Mouse (Mus musculus): Measurements from ENCODE around the gene 4930432K21Rik.

Gene 4930432K21Rik

DNA sequence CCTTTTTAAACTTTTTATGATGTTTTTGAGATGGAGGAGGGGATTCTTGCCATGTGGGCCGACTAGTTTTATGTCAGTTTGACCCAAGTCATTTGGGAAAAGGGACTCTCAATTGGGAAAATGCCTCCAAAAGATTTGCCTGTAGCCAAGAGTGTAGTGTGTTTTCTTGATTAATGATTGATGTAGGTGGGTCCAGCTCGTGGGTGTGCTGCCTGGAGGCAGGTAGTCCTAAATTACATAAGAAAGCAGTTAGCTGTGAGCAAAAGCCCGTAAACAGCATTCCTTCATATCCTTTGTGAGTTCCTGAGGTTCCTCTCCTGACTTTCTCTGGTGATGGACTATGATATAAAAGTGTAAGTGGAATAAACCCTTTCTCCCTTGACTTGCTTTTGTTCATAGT, 1.4 kb downstream of the 4930432K21Rik start:
- no peak for DNase-seq

DNA sequence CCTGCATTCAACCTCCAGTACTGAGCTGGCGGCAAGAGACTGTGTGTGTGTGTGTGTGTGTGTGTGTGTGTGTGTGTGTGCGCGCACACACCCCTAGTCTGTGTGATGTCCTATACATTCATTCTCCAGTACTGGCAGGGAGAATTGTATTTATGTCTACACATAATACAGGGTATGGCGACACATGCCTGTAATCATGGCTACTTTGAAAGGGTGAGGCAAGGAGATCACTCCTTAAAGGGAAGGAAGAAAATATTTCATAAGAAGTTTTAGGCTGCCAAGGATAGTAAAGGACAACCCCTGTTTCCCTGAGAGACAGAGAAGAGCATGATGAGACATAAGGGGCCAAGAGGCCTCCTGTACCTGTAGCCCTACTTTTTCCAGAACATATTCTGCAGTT, 9.8 kb downstream of the 4930432K21Rik start:
- DNase-seq = no peak

- no peak for DNase-seq
These were observed 19.9 kb downstream of the 4930432K21Rik start for GRCm38 (mm10) chr8:84167696-84168095.

GRCm38 (mm10) chr8:84170096-84170495, 22.3 kb downstream of the 4930432K21Rik start:
- no peak for DNase-seq

DNA sequence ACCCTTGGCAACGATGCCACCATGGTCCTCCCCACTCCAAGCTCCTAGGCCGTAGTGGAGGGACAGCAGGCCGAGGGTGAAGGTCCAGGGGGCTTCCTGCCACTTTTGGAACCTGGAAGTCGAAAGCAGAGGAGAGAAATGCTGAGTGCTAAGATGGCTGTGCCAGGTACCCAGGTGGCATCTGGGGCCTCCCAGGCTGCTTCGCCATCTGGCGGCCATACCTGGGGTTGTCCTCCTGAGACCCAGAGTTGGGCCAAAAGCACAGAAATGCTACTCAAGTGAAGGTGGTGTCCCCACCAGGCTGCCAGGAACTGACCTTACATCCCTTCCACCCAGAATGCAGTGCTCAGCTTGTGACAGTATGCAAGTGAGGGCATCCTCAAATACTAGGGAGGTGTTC, 26.0 kb downstream of the 4930432K21Rik start:
- peak; percentile 63 for DNase-seq

DNA sequence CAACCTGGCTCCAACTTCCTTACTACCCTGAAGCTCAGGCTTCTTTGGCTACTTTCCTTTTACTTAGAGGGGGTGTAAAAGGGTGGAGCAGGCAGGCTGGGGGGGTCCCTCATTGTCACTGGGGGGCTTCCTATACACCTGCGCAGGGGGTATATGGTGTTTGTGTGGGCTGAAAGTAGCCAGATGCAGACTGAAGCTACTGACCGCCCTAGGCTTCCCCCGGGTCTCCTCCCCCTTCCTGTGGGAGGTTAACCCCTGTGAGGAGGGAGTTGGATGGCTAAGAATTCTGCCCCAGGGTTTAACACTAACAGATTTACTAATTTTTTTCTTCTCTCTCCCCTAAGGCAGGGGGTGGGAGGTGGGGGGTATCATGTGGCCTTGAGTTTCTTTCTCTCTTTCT, 28.7 kb downstream of the 4930432K21Rik start:
- peak; percentile 37 for DNase-seq

GRCm38 (mm10) chr8:84177405-84177804, 29.6 kb downstream of the 4930432K21Rik start:
- no peak for DNase-seq

DNA sequence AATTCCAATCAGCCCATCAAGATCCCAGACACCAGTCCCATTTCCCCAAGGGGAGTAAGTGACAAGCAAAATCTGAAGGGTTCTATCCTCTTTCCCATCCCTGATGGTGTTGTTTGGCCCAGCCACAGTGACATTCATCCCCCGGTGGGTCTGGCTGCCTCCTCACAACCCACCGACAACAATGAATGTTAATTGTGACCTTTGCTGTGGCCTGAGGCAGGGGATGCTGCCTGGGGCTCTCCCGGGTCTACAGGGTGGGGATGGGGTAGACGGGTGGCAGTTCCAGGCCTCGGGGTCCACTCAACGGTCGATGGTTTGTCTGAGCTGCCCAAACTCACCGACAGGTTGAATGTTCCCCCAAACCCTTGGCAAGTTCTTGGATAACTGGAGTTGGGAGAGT, 30.8 kb downstream of the 4930432K21Rik start:
- DNase-seq = no peak

DNA sequence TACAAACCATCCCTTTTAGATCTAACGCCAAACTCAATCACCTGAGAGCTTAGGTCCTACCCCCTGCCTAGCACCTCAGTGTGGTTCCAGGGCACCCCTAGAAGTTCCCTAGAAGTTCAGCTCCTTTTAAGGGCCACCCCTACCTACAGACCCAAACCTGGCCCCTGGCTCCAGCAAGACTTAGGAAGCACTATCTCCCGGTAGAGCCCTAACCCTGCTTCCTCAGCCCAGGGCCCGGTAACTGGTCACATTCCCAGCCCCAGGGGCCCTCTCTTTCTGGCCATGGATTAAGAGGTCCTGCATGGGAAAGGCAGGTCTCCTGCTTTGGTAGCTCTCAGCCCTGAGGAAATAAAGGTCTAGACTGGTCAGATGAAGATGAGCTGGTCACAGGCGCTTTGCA, 32.1 kb downstream of the 4930432K21Rik start:
- peak; percentile 35 for DNase-seq

GRCm38 (mm10) chr8:84180530-84181190, 32.8 kb downstream of the 4930432K21Rik start:
- DNase-seq = peak; percentile 89

DNA sequence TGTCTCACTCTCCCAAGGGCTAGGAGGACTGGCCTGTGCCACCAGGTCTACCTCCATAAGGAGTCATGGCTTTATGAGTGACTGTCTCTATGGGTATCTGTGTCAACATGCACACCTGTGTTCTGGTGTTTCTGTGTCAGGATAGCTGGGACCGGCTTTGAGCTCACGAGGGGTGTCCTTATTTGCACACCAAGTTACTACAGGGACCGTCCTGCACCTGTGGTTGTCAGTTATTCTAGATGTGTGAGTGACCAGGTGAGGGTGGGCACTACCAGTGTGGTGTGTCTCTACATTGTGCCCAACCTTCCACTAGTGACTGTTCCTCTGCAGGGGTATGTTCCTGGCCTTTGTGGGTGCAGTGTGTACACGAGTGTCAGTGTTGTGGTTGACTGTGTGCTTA, 35.0 kb downstream of the 4930432K21Rik start:
- no peak for DNase-seq

- DNase-seq = peak; percentile 83
These were observed 35.6 kb downstream of the 4930432K21Rik start for GRCm38 (mm10) chr8:84183261-84184084.

- DNase-seq = peak; percentile 34
These were observed 36.5 kb downstream of the 4930432K21Rik start for GRCm38 (mm10) chr8:84184085-84185043.

DNA sequence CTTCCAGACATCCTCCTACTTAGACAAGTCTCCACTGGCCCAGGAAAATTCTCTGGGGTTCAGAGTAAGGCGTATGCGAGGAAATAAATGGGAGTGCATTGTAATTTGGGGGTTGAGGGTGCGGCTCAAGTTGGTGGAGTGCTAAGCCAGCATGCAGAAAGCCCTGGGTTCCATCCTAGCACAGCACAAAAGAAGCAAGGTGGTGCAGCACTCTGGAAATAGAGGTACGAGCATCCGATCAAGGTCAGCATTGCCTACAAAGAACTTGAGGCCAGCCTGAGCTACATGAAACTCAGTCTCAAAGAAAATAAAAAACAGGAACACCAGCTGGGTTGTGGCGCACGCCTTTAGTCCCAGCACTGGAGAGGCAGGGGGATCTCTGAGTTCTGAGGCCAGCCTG, 37.3 kb downstream of the 4930432K21Rik start, which contains the start of gene Nanos3:
TSS of gene Nanos3 (minus strand) at position 101 of the 400 bp plus-strand sequence.
- DNase-seq = no peak

- peak; percentile 79 for DNase-seq
These were observed 38.7 kb downstream of the 4930432K21Rik start for GRCm38 (mm10) chr8:84186547-84186946.

GRCm38 (mm10) chr8:84187065-84187755, 39.4 kb downstream of the 4930432K21Rik start:
- DNase-seq = peak; percentile 88

DNA sequence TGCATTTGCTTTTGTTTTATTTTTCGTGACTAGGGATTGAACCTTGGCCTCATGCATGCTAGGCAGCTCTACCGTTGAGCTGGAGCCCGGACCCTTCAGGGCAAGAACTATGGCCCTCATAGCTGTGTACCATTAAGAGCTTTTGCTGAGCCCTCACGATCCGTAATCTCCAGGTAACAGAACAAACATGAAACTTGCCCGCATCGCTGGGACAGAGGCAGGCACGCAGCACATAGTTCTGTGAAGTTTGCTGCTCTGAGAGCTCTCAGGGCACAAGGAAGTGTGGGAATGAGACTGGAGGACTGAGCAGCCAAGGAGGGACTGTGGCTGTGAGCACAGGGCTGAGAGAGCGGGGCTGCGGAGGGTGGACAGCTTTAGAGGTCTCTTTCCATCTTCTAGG, 40.8 kb downstream of the 4930432K21Rik start:
- no peak for DNase-seq

- DNase-seq = no peak
These were observed 41.8 kb downstream of the 4930432K21Rik start for GRCm38 (mm10) chr8:84189603-84190002.

DNA sequence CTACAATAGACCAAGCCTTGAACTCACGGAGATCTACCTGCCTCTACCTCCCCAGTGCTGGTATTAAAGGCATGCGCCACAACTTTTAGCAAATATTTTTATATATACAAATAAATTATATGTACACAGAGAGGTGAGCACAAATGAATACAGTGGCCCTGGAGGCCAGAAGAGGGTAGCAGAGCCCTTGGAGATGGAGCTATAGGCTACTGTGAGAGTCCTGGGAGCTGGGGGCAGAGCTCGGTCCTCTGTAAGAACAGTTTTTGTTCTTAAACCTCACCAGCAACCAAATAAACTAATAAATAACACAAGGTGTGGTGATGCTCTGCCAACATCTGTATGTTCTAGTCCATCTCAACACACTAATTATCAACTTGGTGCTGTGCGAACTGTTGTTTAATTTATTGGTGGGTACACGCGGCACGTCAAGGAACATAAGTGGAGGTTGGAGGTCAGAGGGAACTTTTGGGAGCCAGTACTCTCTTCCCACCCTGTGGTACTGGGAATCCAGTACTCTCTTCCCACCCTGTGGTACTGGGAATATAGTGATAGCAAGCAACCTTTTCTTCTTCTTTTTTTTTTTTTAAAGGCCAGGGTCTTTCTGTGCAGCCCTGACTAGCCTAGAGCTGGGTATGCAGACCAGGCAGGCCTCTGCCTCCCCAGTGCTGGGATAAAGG, 42.5 kb downstream of the 4930432K21Rik start:
- DNase-seq = peak; percentile 47

DNA sequence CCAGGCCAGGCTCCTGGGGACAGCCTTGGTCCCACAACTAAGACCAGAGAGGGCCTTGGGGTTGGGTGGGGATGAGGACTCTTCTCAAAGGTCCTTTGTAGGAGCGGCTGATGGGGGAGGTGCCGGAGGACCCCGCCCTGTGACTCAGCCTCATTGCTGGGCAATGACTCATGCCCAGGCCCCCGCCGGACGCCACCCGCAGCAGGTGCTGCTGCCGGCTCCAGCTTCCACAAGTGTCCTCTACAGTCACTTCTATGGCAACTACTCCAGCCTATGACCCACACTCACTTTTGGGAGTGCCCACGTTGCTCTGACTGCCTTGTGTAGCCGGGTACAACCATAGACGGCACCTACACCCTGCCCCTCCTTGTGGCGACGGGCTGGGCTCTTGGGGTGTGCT, 44.2 kb downstream of the 4930432K21Rik start:
- DNase-seq = no peak

DNA sequence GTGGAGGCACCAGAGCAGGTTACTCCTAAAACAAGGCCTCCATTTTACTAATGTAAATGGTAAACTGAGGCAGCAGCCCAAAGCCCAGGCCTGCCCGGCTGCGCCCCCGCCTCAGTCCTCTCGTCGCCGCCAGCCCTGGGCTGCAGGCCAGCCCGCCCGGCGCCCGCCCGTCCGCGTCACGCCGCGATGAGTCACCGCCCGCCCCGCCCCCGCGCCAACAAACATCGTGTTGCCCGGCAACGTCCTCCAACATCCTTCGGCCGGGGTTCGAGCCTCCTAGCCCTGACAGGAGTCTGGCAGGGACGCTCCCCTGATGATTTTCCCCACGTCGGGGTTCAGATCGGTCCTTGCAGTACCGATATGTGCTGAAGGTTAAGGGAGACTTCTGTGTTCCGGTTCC, 44.7 kb downstream of the 4930432K21Rik start:
- peak; percentile 74 for DNase-seq

DNA sequence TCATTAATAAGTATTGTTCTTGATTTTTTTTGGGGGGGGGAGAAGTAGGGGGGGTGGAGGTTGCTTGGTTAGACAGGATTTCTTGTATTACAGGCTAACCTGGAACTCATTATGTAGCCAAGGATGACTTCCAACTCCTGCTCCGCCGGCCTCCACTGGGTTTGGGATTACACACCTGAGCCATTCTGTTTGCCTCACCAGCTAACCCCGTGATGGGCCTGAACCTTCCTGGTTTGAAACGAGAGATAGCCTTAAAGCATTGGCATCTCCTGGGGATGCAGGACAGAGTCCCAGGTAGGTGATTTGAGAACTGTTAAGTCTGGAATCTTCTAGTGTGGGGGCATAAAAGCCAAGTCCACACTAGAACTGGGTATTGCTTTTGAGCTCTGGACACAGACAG, 45.3 kb downstream of the 4930432K21Rik start:
- DNase-seq = no peak

Data from thymus, postnatal 4 days (tissue).